Mouse (Mus musculus): ENCODE data around the gene Mab21l1.

Gene Mab21l1

DNA sequence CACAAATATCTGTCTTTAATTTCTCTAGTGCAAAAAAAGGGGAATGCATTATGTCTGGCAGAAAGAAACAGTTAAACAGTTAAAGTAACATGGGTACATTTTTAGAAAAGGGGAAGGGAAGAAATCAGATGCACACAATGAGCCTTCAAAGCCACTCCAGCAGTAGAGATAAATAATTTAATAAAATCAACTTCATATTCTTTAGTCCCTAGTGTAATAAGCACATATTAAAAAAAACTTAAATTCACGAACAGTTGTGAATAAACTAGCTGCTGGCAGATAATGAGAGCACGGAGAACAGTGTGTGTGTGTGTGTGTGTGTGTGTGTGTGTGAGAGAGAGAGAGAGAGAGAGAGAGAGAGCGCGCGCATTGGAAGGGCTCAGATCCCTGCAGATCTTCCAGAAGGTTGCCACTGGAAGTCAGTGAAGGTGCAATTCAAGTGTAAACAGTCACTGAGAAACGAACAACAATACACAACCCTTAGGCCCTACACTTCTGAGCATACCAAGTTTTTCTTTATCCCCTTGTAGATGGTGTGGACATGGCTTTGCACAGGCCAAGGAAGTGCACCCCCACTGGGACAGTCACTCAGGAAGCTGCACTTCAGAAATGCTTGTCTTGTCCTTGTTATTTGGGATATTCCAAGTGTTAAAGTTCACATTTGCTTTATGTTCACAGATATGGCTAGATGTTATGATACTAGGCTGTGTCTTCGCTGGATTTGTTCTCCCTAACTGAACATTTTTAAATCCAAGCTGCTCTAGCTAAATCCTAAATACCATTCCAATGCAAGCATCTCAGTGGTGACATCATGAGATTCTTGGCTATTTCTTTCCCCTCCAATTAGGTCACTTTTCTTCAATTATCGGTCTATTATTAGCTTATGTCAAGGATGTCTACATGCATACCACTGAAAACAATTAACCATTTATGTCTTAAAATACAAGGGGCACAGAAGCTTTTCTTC is 3.3 kb upstream of the Mab21l1 start:
- no peak for DNase-seq (ENCODE audit: low spot score in 2 of 2)

DNA sequence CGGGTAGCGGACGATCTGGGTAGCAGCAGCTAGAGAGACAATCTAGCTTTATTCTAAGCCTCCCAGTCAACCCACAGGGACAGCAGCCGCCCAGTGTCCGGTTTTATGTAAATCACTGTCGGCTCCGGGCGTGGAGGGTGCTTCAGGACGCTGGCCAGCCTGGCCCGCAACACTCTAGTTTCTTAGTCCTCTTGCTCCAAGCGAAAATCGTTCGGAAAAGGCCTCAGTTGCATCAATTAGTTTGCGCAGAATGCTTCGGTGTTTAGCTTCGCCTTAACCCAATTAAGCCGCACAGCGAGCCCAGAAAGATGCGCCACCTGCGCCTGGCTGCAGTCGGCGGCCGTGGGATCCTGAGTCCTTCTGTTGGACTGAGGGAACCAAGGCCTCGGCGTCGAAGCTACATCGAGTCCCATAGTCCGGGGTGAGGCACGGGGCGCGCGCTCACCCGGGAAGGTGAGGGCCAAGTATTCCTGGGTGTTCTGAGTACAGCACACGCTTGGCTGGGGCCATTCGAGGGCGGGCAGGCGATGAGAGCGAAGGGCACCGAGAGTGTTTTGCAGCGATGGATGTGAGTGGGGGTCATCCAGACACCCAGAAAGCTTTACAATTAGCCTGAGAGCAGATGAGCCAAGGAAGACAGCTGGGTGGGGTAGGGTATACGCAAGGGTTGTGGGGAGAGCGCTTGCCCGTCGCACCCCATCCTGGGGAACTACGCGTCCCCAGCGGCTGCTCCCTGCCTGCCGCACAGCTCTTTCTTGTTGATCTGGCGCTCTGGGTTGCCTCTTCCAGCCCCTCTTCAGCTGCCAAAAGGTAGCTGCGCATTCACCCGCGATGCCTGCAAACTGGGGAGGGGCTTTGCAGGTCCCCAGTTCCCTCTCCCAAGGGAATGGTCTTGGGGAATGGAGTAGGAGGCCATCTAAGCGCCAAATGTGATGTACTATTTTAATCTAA is 1.9 kb upstream of the Mab21l1 start:
- DNase-seq (ENCODE audit: low spot score in 2 of 2) = no peak

DNA sequence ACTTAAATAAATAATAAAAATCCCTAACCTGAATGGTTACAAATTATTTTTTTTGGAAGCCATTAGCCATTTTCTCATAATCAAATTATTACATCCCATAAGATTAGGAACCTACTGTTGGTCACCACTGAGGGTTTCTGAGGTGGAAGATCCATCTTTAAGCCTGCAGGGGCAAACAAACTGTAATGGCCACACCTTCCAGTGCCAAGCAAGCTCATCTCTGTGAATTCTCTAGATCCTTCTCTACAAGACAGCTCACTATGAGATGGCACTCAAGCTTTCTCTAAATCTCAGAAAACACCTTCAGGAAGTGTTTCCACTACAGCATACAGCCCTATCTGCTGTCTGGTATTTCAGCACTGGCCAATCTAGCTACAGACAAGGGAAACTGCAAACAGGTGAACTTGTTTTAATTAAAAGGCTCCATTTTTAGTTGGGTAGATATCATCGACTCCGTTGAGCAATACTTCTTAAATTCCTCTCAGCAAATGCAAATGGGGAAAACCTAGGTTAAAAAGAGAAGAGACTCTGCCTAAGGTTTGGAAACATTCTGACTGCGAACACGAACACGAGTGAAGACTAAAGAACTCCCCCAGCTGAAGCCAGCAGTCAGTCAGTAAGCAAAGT is 768 bp upstream of the Mab21l1 start:
- no peak for DNase-seq (ENCODE audit: low spot score in 2 of 2)

DNA sequence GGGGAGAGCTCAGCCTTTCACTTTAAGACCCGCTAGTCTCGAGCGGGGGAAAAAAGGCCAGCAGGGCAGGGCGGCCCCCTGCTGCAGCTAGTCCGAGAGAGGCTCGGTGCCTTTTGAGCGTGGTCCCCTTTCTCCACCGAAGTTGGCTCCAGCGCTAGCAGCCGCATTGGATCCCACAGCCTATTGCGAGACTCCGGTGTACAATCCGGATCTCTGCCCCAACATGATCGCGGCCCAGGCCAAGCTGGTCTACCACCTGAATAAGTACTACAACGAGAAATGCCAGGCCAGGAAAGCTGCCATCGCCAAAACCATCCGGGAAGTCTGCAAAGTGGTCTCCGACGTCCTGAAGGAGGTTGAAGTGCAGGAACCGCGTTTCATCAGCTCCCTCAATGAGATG is 461 bp downstream of the Mab21l1 start:
- no peak for DNase-seq (ENCODE audit: low spot score in 2 of 2)

DNA sequence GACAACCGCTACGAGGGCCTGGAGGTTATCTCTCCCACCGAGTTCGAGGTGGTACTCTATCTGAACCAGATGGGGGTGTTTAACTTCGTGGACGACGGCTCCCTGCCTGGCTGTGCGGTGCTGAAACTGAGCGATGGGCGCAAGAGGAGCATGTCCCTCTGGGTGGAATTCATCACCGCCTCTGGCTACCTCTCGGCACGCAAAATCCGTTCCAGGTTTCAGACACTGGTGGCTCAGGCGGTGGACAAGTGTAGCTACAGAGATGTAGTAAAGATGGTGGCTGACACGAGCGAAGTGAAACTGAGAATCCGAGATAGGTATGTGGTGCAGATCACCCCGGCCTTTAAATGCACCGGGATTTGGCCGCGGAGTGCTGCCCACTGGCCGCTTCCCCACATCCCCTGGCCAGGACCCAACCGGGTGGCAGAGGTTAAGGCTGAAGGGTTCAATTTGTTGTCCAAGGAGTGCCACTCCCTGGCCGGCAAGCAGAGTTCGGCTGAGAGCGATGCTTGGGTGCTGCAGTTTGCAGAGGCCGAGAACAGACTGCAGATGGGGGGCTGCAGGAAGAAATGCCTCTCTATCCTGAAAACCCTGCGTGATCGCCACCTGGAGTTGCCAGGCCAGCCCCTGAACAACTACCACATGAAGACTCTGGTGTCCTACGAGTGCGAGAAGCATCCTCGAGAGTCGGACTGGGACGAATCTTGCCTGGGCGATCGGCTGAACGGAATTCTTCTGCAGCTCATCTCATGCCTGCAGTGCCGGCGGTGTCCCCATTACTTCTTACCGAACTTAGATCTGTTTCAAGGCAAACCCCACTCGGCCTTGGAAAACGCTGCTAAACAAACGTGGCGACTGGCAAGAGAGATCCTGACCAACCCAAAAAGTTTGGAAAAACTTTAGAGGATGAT is 1.1 kb downstream of the Mab21l1 start:
- no peak for DNase-seq (ENCODE audit: low spot score in 2 of 2)

DNA sequence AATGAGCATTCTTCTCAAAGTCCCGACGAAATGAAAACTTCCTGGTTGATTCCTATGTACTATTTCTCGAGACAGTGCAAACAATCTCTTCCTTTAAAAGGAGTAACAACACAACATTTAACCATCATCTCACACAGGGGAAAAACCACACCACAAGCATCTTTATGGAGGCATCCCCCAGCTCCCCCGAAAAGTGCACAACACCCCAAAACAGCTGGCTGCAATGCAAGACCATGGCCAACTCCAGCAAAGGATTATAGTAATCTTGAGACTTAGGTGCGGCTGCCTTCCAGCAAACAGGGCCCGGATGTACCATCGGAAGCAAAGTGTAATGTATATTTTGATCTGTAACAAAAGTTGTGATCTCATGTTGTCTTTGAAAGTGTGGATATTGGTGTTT is 1.8 kb downstream of the Mab21l1 start:
- no peak for DNase-seq (ENCODE audit: low spot score in 2 of 2)

DNA sequence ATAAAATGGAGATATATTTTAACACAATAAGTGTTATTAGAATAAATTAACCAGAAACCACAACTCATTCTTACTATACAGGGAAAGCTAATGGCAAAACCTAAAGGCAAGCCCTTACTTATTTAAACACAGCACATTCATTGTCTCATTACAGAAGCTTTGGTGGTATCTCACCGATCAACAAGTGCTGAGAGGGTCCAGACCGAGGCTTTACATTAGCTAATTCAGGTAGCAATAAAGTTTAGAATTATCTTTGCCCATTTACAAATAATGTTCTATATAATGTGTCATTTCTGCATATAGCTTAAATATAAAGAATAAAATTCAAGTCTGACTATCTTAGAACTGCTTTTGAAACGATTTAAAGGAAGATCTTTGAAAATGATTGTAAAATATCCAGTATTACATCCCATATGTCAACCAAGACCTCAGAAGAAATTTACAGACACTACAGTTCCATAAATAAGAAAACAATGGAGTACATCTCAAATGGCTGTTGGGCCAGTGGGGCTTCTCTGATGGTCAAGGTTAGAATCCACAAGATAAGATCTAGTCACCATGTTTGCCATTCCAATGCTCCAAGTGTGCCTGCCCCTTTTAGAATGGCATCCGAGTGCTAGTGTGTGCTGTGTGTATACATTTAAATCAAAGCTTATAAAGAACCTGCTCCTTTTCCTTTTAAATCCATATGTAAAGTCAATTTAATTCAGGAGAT is 3.1 kb downstream of the Mab21l1 start:
- no peak for DNase-seq (ENCODE audit: low spot score in 2 of 2)

DNA sequence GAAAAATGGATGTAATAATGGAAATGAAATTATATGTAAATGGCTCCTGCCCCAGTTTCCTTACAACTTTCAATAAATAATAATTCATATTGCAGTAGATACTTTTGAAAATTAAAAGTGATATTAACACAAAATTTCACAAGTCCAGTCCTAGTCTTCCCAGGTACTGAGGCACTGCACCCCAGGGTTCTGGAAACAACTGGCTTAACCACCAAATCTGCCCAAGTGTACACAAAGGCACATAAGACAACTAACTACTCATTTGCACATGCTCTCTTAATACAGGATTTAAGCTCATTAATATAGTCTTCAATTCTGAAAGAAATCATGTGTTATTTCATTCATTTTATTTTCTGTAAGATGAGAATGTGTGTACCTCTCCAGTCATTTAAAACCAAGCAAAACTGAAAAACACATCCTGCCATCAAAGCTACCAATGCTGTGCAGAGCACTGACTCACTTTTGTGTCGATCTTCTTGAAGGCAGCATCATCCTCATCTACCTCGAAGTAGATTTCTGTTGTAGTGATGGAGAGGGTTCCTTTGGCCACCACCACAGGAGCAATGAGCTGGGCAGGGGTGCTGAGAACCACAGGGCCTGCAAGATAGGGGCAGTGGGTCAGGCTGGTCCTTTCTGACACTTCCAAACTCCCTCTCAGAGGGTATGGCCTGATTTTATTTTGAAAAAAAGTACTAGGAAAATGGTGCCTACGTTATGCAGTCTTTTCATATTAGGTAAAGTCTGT is 3.8 kb downstream of the Mab21l1 start:
- DNase-seq (ENCODE audit: low spot score in 2 of 2) = no peak

DNA sequence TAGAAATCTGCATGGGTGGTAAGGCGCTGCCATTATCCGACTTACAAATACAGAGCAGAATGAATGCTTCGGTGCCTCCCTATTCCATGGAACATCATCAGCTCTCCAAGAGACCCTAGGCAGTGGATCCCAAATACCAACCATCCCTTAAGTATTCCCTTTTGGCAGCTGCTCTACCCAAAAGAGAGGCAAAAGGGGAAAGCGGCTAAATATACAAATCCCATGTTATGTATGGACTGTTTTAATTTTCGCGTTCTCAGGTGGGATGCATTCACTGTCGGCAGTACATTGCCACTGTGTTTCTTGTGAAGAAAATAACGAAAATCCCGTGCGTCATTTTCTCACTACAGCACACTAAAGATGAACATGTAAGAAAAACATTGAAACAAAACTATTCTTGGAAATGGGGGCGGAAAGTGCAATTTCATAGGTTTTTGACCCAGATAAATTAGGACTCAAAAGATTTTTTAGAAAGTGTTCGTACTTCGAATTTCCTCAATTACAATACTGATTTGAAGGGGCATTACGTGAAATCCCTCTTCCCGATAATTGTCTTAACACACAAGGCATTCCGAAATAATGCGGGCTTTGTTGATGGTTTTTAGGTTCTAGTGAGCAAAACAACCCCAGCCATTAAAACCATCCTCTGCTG is 4.7 kb downstream of the Mab21l1 start:
- no peak for DNase-seq (ENCODE audit: low spot score in 2 of 2)

DNA sequence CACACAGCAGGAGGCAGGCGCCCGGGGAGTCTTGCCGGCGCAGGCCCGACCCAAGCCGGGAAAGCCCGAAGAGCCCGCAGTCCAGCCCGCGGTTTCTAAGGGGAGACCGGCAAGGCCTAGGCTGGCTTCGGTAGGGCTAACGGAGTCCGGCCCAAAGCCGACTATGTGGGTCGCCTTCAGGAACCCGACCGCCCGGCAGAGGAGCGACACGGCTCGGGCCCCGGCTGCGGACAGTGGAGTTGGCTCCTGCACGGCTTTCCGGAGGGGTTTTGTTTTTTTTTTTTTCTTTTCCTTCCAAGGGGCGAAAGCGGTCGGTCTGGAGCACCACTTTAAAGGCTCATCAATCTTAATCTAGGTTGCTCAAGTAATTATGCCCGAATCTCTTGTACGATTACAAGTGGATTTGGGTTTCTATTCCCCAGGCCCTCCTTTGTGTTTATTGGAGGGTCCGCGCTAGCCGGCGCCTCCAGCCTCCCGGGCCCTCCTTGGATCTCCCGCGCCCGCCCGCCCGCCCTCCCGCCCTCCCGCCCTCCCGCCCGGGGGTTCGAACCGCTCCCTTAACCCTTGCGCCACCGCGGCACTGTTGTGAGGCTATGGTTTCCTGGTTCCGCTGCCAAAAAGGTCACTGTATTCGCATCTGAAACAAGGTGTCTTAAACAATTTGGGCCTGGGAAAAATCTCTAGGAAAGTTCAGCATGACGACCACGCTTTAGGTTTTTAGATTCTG is 5.3 kb downstream of the Mab21l1 start:
- no peak for DNase-seq (ENCODE audit: low spot score in 2 of 2)

DNA sequence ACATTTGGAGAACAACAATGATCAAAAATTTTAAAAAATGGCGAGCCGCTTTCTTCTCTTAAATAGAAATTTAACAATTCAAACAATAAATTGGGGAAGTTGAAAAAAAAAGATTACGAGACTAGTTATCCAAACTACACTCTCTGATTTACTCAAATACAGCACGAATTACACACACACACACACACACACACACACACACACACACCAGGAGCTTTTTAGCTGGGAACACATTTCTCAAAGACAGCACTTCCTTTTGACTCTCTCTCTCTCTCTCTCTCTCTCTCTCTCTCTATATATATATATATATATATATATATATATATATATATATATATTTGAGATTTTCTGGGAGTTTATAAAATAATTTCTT is 5.9 kb downstream of the Mab21l1 start:
- DNase-seq (ENCODE audit: low spot score in 2 of 2) = no peak

DNA sequence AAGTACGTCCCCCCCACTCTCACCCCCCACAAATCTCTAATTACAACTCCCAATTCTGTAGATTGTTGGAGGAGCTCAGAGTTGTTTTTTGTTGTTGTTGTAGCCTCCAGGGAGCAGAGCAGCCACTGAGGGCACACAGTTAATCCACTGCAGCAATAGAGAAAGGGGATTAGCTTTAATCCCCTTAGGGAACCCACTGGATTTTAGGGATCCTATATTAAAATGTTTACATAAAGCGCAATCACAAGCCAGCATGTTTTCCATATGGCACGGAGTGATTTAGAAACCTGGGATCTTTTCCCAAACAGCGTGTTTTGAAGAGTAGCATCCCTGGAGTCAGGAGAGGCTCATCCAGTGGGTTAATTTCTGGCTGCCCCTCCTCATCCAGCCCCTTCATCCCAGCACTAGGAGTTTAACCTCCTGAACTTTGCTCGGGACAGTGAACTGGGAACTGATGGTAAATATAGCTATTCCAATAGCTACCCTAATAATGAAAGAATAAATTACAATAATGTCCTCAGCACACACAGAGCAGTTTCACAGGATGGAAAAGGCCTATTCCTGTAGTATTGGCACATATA is 6.4 kb downstream of the Mab21l1 start:
- no peak for DNase-seq (ENCODE audit: low spot score in 2 of 2)

DNA sequence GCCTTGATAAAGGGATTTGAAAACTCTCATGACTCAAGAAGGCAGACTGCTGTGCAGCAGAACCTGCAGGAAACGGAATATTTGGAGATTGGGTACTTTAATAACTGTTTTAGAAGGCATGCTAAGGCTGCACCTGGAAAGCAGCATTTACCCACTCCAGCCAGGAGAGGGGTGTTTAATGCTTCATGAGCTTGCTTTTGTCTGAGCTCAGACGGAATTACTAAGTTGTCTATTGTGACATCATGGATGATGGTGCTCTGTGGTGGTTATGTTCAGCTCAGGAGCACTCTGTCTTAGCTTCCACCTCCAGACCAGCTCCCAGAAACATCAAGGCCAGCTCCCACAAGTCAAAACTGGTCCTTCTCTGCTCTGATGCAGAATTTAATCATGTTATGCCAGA is 7.5 kb downstream of the Mab21l1 start:
- DNase-seq (ENCODE audit: low spot score in 2 of 2) = no peak

DNA sequence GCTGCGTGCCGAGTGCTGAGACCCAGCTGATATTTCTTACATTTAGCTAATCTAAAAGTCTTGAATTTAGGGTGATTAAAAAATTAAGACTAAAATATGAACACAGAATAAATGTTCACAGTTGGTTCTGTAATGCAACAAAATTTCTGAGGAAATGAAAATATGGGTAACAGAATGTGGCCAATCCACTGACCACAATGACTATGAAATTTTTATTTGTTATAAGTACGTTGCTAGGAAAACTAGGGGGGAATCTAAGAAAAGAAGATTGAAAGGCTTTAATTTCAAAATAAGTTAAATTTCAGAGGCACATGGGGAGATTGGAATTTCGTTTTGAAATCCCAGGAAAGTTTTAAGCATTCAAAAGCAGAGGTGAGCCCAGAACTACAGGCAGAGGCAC is 8.3 kb downstream of the Mab21l1 start:
- DNase-seq (ENCODE audit: low spot score in 2 of 2) = no peak

DNA sequence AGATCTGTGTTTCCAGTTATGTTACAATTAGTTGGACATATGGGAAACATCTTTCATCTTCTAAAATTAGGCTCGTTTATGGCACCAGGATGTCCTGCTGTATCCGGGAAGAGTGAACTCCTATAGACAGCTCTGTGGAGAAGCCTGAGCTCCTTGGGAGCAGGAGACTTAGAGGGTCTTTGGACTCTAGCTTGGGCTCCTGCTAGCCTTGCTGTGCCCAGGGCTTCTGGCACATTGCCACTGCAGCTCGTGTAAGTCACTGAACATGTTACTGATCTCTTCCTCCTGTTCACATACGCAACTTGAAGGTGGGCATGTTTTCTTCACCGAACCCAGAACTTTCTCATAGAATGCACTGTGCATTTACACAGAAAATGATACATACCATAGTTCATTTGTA is 9.9 kb downstream of the Mab21l1 start:
- no peak for DNase-seq (ENCODE audit: low spot score in 2 of 2)

DNA sequence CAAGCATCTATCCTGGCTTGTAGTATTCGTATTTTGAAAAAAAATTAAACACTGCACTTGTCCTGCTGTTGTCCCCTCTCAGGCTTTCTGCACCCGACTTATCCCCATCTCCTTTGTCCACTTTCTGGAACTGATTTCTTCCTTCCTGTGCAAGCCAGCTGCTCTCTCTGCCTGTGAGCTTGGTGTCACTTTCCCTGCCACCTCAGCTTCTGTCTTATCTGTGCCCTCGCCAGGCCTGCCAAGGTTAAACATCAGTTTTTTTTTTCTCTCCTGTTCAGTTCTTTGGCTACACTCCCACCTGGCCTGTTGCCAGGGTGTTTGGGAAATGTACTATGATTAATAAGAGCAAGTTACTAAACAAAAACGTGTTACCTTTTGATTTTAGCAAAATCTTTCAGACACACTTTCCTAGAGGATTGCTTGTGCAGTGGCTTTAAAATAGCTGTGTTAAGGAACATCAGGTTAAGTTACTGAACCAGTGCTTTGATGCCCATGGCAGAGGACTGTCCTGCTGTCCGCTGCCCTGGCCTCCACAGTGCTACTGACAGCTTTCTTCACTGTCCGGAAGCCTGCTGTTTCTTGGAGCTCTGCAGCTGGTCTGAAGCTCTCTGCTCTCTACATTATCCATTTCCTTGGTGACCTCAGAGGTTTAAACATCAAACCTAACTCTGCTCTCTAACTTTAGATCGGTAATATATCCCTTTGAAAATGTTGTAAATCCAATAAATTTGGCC is 11.7 kb downstream of the Mab21l1 start:
- no peak for DNase-seq (ENCODE audit: low spot score in 2 of 2)

DNA sequence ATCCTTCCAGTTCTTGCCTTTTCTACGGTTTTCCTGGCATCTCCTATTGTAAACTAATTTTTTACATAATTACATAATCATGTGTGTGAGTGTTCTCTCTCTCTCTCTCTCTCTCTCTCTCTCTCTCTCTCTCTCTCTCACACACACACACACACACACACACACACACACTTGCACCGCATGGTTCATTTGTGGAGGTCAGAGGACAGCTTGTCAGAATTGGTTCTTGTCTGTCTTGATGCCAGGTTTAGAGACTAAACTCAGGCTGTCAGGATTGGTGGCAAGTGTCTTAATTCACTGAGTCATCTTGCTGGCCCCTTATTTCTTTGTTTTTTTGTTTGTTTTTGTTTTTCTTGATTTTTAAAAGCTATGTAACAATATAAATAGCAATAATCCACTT is 12.5 kb downstream of the Mab21l1 start:
- no peak for DNase-seq (ENCODE audit: low spot score in 2 of 2)

Measured in spleen, postnatal 14 days (tissue).